ENCODE assay signal across 18 mouse cellular contexts in genomic region chr10:88392181-88392847, GRCm38 (mm10). TPM values are rescaled to one million over a fixed set of nuclear protein-coding genes. Genes with fewer than 3 reads are reported as not detected.
A peak's percentile ranks its signal among the peaks of the same experiment; 100 is the strongest.
DNase-seq lines count a peak whose midpoint lies in the region; ATAC-seq and TF ChIP-seq lines count a peak whose summit lies in the region.
"Had no signal": no experiment of that assay in that cellular context is flagged by ENCODE, and none has a peak within 500 bp of the region (broad histone marks: within the 10 kb centered on the region; RNA-seq: fewer than 3 reads in every experiment).

No protein-coding gene starts in this region.

- H3K9ac ChIP-seq in hindbrain, postnatal 0 days (replicated peaks; ENCODE audit: low read length): no peak overlapping the region
- no peak overlapping the region for H3K9ac ChIP-seq in hindbrain, embryonic 13.5 days
- H3K9ac ChIP-seq in embryonic facial prominence, embryonic 15.5 days: no peak overlapping the region

- 0 out of 2 replicates have a peak, but pooled peaks have one; percentile 35 for ATAC-seq in hindbrain, postnatal 0 days
- no peak for ATAC-seq in hindbrain, embryonic 13.5 days (ENCODE audit: low FRiP score)
- ATAC-seq in embryonic facial prominence, embryonic 15.5 days (ENCODE audit: insufficient number of reproducible peaks, low FRiP score, low TSS enrichment, low read depth): peak; percentile 61; the same call in 1 of the 2 replicates
- ATAC-seq in erythroblast, adult 5-6 weeks (replicated peaks; ENCODE audit: low FRiP score, poor library complexity, severe bottlenecking): no peak
- ATAC-seq: CD4-positive, CD25-positive, alpha-beta regulatory T cell, adult 4 months had no signal

- WGBS in hindbrain, postnatal 0 days: 84% methylated on average over 9 of the region's 9 CpGs
- 84% methylated on average over 9 of the region's 9 CpGs for WGBS in hindbrain, embryonic 13.5 days
- WGBS in embryonic facial prominence, embryonic 15.5 days: 81% methylated on average over 9 of the region's 9 CpGs

- no peak overlapping the region for H3K4me2 ChIP-seq in hindbrain, postnatal 0 days (ENCODE audit: low read depth, low read length)
- H3K4me2 ChIP-seq in hindbrain, embryonic 13.5 days: no peak overlapping the region
- no peak overlapping the region for H3K4me2 ChIP-seq in embryonic facial prominence, embryonic 15.5 days (replicated peaks)
- H3K4me2 ChIP-seq: heart, embryonic 11.5 days; midbrain, embryonic 11.5 days had no signal

- TF ChIP-seq CTCF in hindbrain, postnatal 0 days (IDR thresholded peaks at IDR 0.05; ENCODE audit: low read depth): no peak

- no peaks in the 10 kb centered on the region for H3K27me3 ChIP-seq in hindbrain, postnatal 0 days (ENCODE audit: insufficient read depth, low read length)
- no peaks in the 10 kb centered on the region for H3K27me3 ChIP-seq in hindbrain, embryonic 13.5 days
- H3K27me3 ChIP-seq in embryonic facial prominence, embryonic 15.5 days: no peaks in the 10 kb centered on the region

- no peak overlapping the region for H3K4me3 ChIP-seq in hindbrain, postnatal 0 days (ENCODE audit: low read length)
- H3K4me3 ChIP-seq in hindbrain, embryonic 13.5 days: no peak overlapping the region
- H3K4me3 ChIP-seq in embryonic facial prominence, embryonic 15.5 days (replicated peaks): no peak overlapping the region

- no peak for DNase-seq in hindbrain, postnatal 0 days (ENCODE audit: low spot score)
- peak; percentile 41 for DNase-seq in NIH3T3 (ENCODE audit: low read depth)
- peak; percentile 36 to 38 for DNase-seq in layer of hippocampus, postnatal 10 days (ENCODE audit: low spot score in 2 of 2)
- DNase-seq in kidney, postnatal 25 days: no peak
- DNase-seq: adrenal gland, postnatal 14 days; cerebellum, postnatal 14 days; gastrocnemius, postnatal 14 days; heart, postnatal 36 days; lung, postnatal 36 days; retina, postnatal 1 day; thymus, postnatal 4 days had no signal

- H3K27ac ChIP-seq in hindbrain, postnatal 0 days: no peak overlapping the region
- H3K27ac ChIP-seq in hindbrain, embryonic 13.5 days: no peak overlapping the region
- H3K27ac ChIP-seq in embryonic facial prominence, embryonic 15.5 days (replicated peaks): no peak overlapping the region

- H3K36me3 ChIP-seq in hindbrain, postnatal 0 days (ENCODE audit: insufficient read depth, low read length): no peaks in the 10 kb centered on the region
- H3K36me3 ChIP-seq in hindbrain, embryonic 13.5 days: no peaks in the 10 kb centered on the region
- H3K36me3 ChIP-seq in embryonic facial prominence, embryonic 15.5 days: no peaks in the 10 kb centered on the region

- no peaks in the 10 kb centered on the region for H3K4me1 ChIP-seq in hindbrain, postnatal 0 days (ENCODE audit: insufficient read depth, low read length)
- peaks cover 17% of the 10 kb centered on the region for H3K4me1 ChIP-seq in hindbrain, embryonic 13.5 days (replicated peaks)
- H3K4me1 ChIP-seq in embryonic facial prominence, embryonic 15.5 days: peaks cover 16% of the 10 kb centered on the region

- H3K9me3 ChIP-seq in hindbrain, postnatal 0 days (ENCODE audit: low read length): no peaks in the 10 kb centered on the region
- H3K9me3 ChIP-seq in hindbrain, embryonic 13.5 days: no peaks in the 10 kb centered on the region
- H3K9me3 ChIP-seq in embryonic facial prominence, embryonic 15.5 days (replicated peaks): no peaks in the 10 kb centered on the region

RNA-seq across cellular contexts. Expression of gene Gnptab, which starts 13.4 kb away (rescaled TPM):
- 40.5 and 41.2 TPM in 2 replicates for total RNA-seq in hindbrain, postnatal 0 days (2014; rRNA removed)
- polyA plus RNA-seq in hindbrain, postnatal 0 days (2015; fragmentation: Nextera tagmentation; extraction: Ambion mirVana): 17.9 and 19.0 TPM in 2 replicates
- polyA plus RNA-seq in hindbrain, embryonic 13.5 days (2015; fragmentation: Nextera tagmentation; extraction: Ambion mirVana): 13.8 and 15.9 TPM in 2 replicates
- polyA plus RNA-seq in embryonic facial prominence, embryonic 15.5 days (2015; fragmentation: Nextera tagmentation; extraction: Ambion mirVana): 11.0 and 11.1 TPM in 2 replicates
- 10 to 100 TPM; 86.3 to 93.5 TPM for total RNA-seq in layer of hippocampus, postnatal 10 days (2021)
- 19.2 and 20.2 TPM in 2 replicates for total RNA-seq in erythroblast, adult 5-6 weeks (2015; ENCODE audit: low replicate concordance)
- total RNA-seq in erythroblast, adult 5-6 weeks (2017; ENCODE audit: low replicate concordance): 7.9 and 11.0 TPM in 2 replicates

RNA-seq across cellular contexts. Expression of gene Dram1, which starts 13.4 kb away (rescaled TPM):
- 0.18 and 0.42 TPM in 2 replicates for total RNA-seq in hindbrain, postnatal 0 days (2014; rRNA removed)
- polyA plus RNA-seq in hindbrain, postnatal 0 days (2015; fragmentation: Nextera tagmentation; extraction: Ambion mirVana): 0.51 and 0.62 TPM in 2 replicates
- polyA plus RNA-seq in hindbrain, embryonic 13.5 days (2015; fragmentation: Nextera tagmentation; extraction: Ambion mirVana): 0.41 and 0.55 TPM in 2 replicates
- polyA plus RNA-seq in embryonic facial prominence, embryonic 15.5 days (2015; fragmentation: Nextera tagmentation; extraction: Ambion mirVana): 3.1 and 3.5 TPM in 2 replicates
- total RNA-seq in layer of hippocampus, postnatal 10 days (2021): 1 to 10 TPM in 1 of 2 experiments, under 1 TPM in 1; 0.87 to 1.5 TPM
- 13.8 and 19.0 TPM in 2 replicates for total RNA-seq in erythroblast, adult 5-6 weeks (2015; ENCODE audit: low replicate concordance)
- total RNA-seq in erythroblast, adult 5-6 weeks (2017; ENCODE audit: low replicate concordance): 7.5 and 11.8 TPM in 2 replicates
- total RNA-seq: MEL had no signal

Comparison
In these comparisons a context has a peak if more than half of its experiments do, and no peak if none do; other contexts are left out.
1. ATAC-seq: peak in hindbrain, postnatal 0 days (single experiment) and embryonic facial prominence, embryonic 15.5 days (single experiment); none in hindbrain, embryonic 13.5 days (single experiment) and erythroblast, adult 5-6 weeks (single experiment).
2. DNase-seq: peak in NIH3T3 (single experiment) and layer of hippocampus, postnatal 10 days (2 of 2); none in hindbrain, postnatal 0 days (single experiment) and kidney, postnatal 25 days (0 of 2).